Mouse (Mus musculus) cerebellum, adult 2 months (tissue): Measurements from ENCODE around the gene Akap12.

Experiments
- CTCF ChIP-seq: fragments of 200-500 bp; IDR thresholded peaks from 2 replicates; pipeline ENCODE4 v1.5.1; 2011; ENCODE audit warnings: low read depth, mild to moderate bottlenecking, control low read depth, low read length, moderate library complexity, borderline replicate concordance; ENCODE audit not compliant: insufficient read depth
- POLR2A ChIP-seq: fragments of 200-500 bp; IDR thresholded peaks from 2 replicates; pipeline ENCODE4 v1.6.1; 2011; ENCODE audit warnings: low read length, control low read depth, borderline replicate concordance; ENCODE audit not compliant: insufficient read depth

- TF ChIP-seq CTCF = no peak
- TF ChIP-seq POLR2A = no peak
These were observed 139.3 kb downstream of the Akap12 start for GRCm38 (mm10) chr10:4405511-4405910.
